Mouse (Mus musculus) stomach, postnatal 0 days (tissue): Measurements from ENCODE around the gene Myg1. TPM values are rescaled to one million over a fixed set of nuclear protein-coding genes. Genes with fewer than 3 reads are reported as not detected.

Source experiments
- ATAC-seq: fragments of 200-750 bp; cut with Nextera tagmentation; 2 replicates; pipeline ENCODE4 v1.8.0; 2017; ENCODE audit not compliant: low FRiP score, low TSS enrichment
- DNase-seq: peaks from one replicate; pipeline ENCODE4 v3.0.0-alpha.2; 2016; ENCODE audit warnings: low spot score
- H3K27ac ChIP-seq: fragments of 300-500 bp; sonication (generic); replicated peaks from 2 replicates; pipeline ENCODE4 v1.5.1; 2014; ENCODE audit warnings: mild to moderate bottlenecking, control low read depth
- H3K27me3 ChIP-seq: fragments of 300-500 bp; sonication (generic); 2 replicates; pipeline ENCODE4 v1.6.1; 2014; ENCODE audit warnings: low read length; ENCODE audit not compliant: control insufficient read depth, insufficient read depth
- H3K36me3 ChIP-seq: fragments of 300-500 bp; sonication (generic); 2 replicates; pipeline ENCODE4 v1.6.1; 2014; ENCODE audit warnings: low read length, mixed read lengths; ENCODE audit not compliant: control insufficient read depth, insufficient read depth
- H3K4me1 ChIP-seq: fragments of 300-500 bp; sonication (generic); replicated peaks from 2 replicates; pipeline ENCODE4 v1.6.1; 2014; ENCODE audit warnings: antibody characterized with exemption; ENCODE audit not compliant: control insufficient read depth, insufficient read depth
- H3K4me2 ChIP-seq: fragments of 300-500 bp; sonication (generic); replicated peaks from 2 replicates; pipeline ENCODE4 v1.6.1; 2014; ENCODE audit warnings: low read depth, mild to moderate bottlenecking, control low read depth, moderate library complexity
- H3K4me3 ChIP-seq: fragments of 300-500 bp; sonication (generic); 2 replicates; pipeline ENCODE4 v1.5.1; 2014; ENCODE audit warnings: low read depth, low read length, control low read depth
- H3K9ac ChIP-seq: fragments of 300-500 bp; sonication (generic); 2 replicates; pipeline ENCODE4 v1.6.1; 2014; ENCODE audit warnings: mild to moderate bottlenecking, low read length, control low read depth, mixed read lengths
- H3K9me3 ChIP-seq: fragments of 300-500 bp; sonication (generic); 2 replicates; pipeline ENCODE4 v1.6.1; 2016; ENCODE audit warnings: low read length; ENCODE audit not compliant: control insufficient read depth
- CTCF ChIP-seq: IDR thresholded peaks from 2 replicates; pipeline ENCODE4 v1.5.1; 2016; ENCODE audit warnings: antibody characterized with exemption, low read depth, mild to moderate bottlenecking, moderate library complexity
- EP300 ChIP-seq: optimal IDR thresholded peaks from 2 replicates; pipeline ENCODE3; 2016; ENCODE audit warnings: antibody characterized with exemption
- WGBS: fragments of 180-500 bp; shearing (Covaris S2); extraction: QIAGEN DNeasy Blood & Tissue Kit; methylation state at CpG from one replicate; pipeline ENCODE4 v1.1.7; 2014; 5-methylcytosine and 5-hydroxymethylcytosine counted together
- polyA plus RNA-seq: library from polyadenylated mRNA; unstranded; fragments of >200 nt; fragmentation: Nextera tagmentation; extraction: Ambion mirVana; gene quantifications from 2 replicates; pipeline ENCODE4 v1.2.1, GENCODE M21; 2015

Myg1 gene
- polyA plus RNA-seq, 1 experiment from 2014 or later, result 44.8 TPM

GRCm38 (mm10) chr15:102350942-102351291, 19.4 kb downstream of the Myg1 start:
- peak overlapping the region; percentile 58 for H3K9ac ChIP-seq
- no peaks in the 10 kb centered on the region; the same call in 1 of the 2 replicates for H3K4me1 ChIP-seq
- peak overlapping the region; percentile 67 for H3K27ac ChIP-seq
- no peaks in the 10 kb centered on the region for H3K9me3 ChIP-seq
- H3K27me3 ChIP-seq, result no peaks in the 10 kb centered on the region
- 0 out of 2 replicates have a peak, but pooled peaks cover 2% of the 10 kb centered on the region for H3K36me3 ChIP-seq
- peak overlapping the region; percentile 56 for H3K4me2 ChIP-seq
- ATAC-seq (peak; percentile 8), DNase-seq (no peak)
- WGBS, result 5% methylated on average over 11 of the region's 11 CpGs
- TF ChIP-seq EP300 (no peak), CTCF (no peak)
- H3K4me3 ChIP-seq, result peak overlapping the region; percentile 69

- Histone ChIP-seq H3K27ac (no peak overlapping the region), H3K27me3 (no peaks in the 10 kb centered on the region), H3K9ac (no peak overlapping the region), H3K4me3 (no peak overlapping the region), H3K4me1 (no peaks in the 10 kb centered on the region; the same call in 1 of the 2 replicates), H3K36me3 (no peaks in the 10 kb centered on the region), H3K9me3 (no peaks in the 10 kb centered on the region), H3K4me2 (no peak overlapping the region)
- TF ChIP-seq EP300, result no peak
- peak; percentile 59 for TF ChIP-seq CTCF
- ATAC-seq, result no peak
- 56% methylated on average over 2 of the region's 2 CpGs for WGBS
- no peak for DNase-seq
These were observed 20.7 kb downstream of the Myg1 start for GRCm38 (mm10) chr15:102352177-102352576.

- Histone ChIP-seq H3K9ac (no peak overlapping the region), H3K36me3 (no peaks in the 10 kb centered on the region), H3K4me2 (no peak overlapping the region), H3K27me3 (no peaks in the 10 kb centered on the region), H3K4me1 (peaks cover 3% of the 10 kb centered on the region; the same call in 1 of the 2 replicates), H3K4me3 (no peak overlapping the region), H3K9me3 (no peaks in the 10 kb centered on the region), H3K27ac (no peak overlapping the region)
- DNase-seq (no peak), ATAC-seq (no peak)
- TF ChIP-seq CTCF, result peak; percentile 43
- TF ChIP-seq EP300, result no peak
- WGBS, result 77% methylated on average over 2 of the region's 2 CpGs
These were observed 22.5 kb downstream of the Myg1 start for GRCm38 (mm10) chr15:102353986-102354385.

- Histone ChIP-seq H3K27me3 (no peaks in the 10 kb centered on the region), H3K27ac (peak overlapping the region; percentile 73), H3K36me3 (no peaks in the 10 kb centered on the region), H3K4me1 (peaks cover 3% of the 10 kb centered on the region; the same call in 1 of the 2 replicates), H3K4me2 (peak overlapping the region; percentile 88), H3K9me3 (no peaks in the 10 kb centered on the region), H3K4me3 (peak overlapping the region; percentile 48), H3K9ac (peak overlapping the region; percentile 73)
- DNase-seq, result peak; percentile 78
- TF ChIP-seq CTCF, result peak; percentile 60
- TF ChIP-seq EP300, result no peak
- WGBS, result 1% methylated on average over 45 of the region's 49 CpGs
- peak; percentile 55 for ATAC-seq
These were observed 23.8 kb downstream of the Myg1 start for GRCm38 (mm10) chr15:102355134-102355870.

GRCm38 (mm10) chr15:102355871-102356441, 24.4 kb downstream of the Myg1 start:
- 11% methylated on average over 38 of the region's 38 CpGs for whole genome bisulfite sequencing
- DNase-seq (peak; percentile 51), ATAC-seq (peak; percentile 55)
- TF ChIP-seq EP300 (no peak), CTCF (no peak)
- Histone ChIP-seq H3K4me3 (peak overlapping the region; percentile 48), H3K9me3 (no peaks in the 10 kb centered on the region), H3K9ac (peak overlapping the region; percentile 73), H3K4me2 (peak overlapping the region; percentile 88), H3K27me3 (no peaks in the 10 kb centered on the region), H3K27ac (peak overlapping the region; percentile 73), H3K36me3 (no peaks in the 10 kb centered on the region), H3K4me1 (peaks cover 3% of the 10 kb centered on the region; the same call in 1 of the 2 replicates)
